Mouse (Mus musculus) kidney, adult 2 months (tissue): ENCODE results near the gene Coro2b. TPM values are rescaled to one million over a fixed set of nuclear protein-coding genes. Genes with fewer than 3 reads are reported as not detected.

Source experiments
- DNase-seq: peaks from one replicate; pipeline ENCODE4 v3.0.0; 2021
- H3K27ac ChIP-seq: fragments of 200-500 bp; 2 replicates; pipeline ENCODE4 v1.5.1; 2012; ENCODE audit warnings: low read depth, low read length, control low read depth, inconsistent platforms; ENCODE audit not compliant: insufficient read depth
- H3K27me3 ChIP-seq: fragments of 200-500 bp; replicated peaks from 2 replicates; pipeline ENCODE4 v1.6.1; 2012; ENCODE audit warnings: mild to moderate bottlenecking, moderate library complexity, low read length, inconsistent platforms; ENCODE audit not compliant: control insufficient read depth, insufficient read depth
- H3K36me3 ChIP-seq: fragments of 200-500 bp; 2 replicates; pipeline ENCODE4 v1.6.1; 2012; ENCODE audit warnings: mild to moderate bottlenecking, moderate library complexity, low read length, inconsistent platforms; ENCODE audit not compliant: control insufficient read depth, insufficient read depth
- H3K4me1 ChIP-seq: fragments of 200-500 bp; 2 replicates; pipeline ENCODE4 v1.6.1; 2011; ENCODE audit warnings: low read length; ENCODE audit not compliant: control insufficient read depth, insufficient read depth
- H3K4me3 ChIP-seq: fragments of 200-500 bp; 2 replicates; pipeline ENCODE4 v1.5.1; 2011; ENCODE audit warnings: mild to moderate bottlenecking, low read depth, low read length, control low read depth; ENCODE audit not compliant: insufficient read depth
- CTCF ChIP-seq: fragments of 200-500 bp; conservative IDR thresholded peaks from 2 replicates; pipeline ENCODE4 v1.5.1; 2011; ENCODE audit warnings: low read depth, mild to moderate bottlenecking, control low read depth, low read length, moderate library complexity, mixed read lengths; ENCODE audit not compliant: insufficient read depth, insufficient read length
- POLR2A ChIP-seq: fragments of 200-500 bp; IDR thresholded peaks from one replicate; pipeline ENCODE4 v1.6.1; 2011; ENCODE audit warnings: low read depth, low read length, control low read depth
- WGBS: fragments of 180-500 bp; shearing (Covaris S2); methylation state at CpG from one replicate; pipeline ENCODE4 v1.1.7; 2018; 5-methylcytosine and 5-hydroxymethylcytosine counted together
- polyA plus RNA-seq: library from polyadenylated mRNA; depleted of rRNA; stranded (reverse); fragments of >200 nt; gene quantifications from 2 replicates; pipeline ENCODE4 v1.2.3, GENCODE M21; 2012

The Coro2b gene
- polyA plus RNA-seq, 1 experiment, result 9.8 TPM

DNA sequence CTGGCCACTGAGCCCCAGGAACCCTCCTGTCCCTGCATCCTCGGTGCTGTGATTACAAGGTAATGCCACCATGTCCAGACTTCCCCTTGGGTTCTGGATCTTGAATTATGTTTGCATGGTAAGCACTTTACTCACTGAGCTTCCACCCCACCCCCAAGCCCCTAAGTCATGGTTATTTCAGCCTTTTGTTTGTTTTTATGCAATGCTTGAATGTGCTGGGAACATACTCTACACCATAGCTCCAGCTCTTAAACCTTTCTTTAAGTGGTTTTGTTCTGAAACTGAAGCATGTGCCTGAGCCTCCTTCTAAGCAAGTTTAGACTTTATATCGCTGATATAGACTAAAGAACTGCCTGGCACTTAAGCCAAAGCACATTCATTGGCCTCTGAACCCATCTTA is 34.5 kb downstream of the Coro2b start:
- 76% methylated on average over 2 of the region's 2 CpGs for WGBS

DNA sequence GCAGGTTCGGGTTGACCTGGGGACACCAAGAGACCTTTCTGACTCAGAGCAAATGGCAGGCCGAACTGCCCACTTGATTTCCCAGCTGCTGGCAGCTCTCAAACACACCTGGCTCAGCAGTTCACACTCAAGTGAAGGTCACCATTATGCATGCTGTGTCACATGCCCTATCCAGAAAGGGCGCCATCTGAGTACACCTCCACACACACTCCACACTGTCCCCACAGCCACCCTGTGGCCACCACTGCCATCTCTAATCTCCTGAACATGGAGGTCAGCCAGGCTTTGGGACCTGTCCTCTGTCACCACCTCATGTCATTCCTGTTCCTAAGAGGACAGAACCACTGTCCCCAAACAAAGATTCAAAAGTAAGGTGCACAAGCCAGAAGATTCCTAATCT is 35.3 kb downstream of the Coro2b start:
- H3K4me1 ChIP-seq, result no peaks in the 10 kb centered on the region
- no peak for DNase-seq
- no peaks in the 10 kb centered on the region for H3K36me3 ChIP-seq
- H3K27me3 ChIP-seq, result no peaks in the 10 kb centered on the region
- WGBS, result 88% methylated on average over 3 of the region's 3 CpGs
- no peak overlapping the region for H3K27ac ChIP-seq
- no peak overlapping the region for H3K4me3 ChIP-seq
- TF ChIP-seq POLR2A, result no peak
- TF ChIP-seq CTCF, result no peak

More for the DNA sequence above, 34.5 kb downstream of the Coro2b start:
- DNase-seq, result no peak
- H3K4me3 ChIP-seq, result no peak overlapping the region
- no peaks in the 10 kb centered on the region for H3K27me3 ChIP-seq
- H3K27ac ChIP-seq, result no peak overlapping the region
- no peak for TF ChIP-seq POLR2A
- H3K4me1 ChIP-seq, result no peaks in the 10 kb centered on the region
- H3K36me3 ChIP-seq, result no peaks in the 10 kb centered on the region

DNA sequence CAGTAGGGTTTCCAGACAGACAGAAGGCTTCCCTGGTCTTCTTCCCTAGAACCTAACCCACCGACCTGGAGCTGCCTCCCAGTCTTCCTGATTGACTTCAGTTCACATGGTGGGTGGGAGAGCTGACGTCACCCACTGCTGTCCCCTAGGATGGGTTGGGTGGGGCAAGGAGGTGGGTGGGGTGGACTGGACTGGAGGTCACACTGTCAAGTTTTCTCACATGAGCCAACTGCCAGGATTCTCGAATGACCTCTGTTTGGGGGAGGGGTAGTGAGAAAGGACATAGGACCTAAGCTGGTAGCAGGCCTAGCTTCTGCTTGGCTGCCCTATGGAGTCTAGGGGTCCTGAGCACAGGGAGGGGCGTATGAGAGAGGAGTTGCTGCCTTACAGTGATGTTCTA is 36.8 kb downstream of the Coro2b start:
- Histone ChIP-seq H3K36me3 (no peaks in the 10 kb centered on the region), H3K4me3 (no peak overlapping the region), H3K27ac (no peak overlapping the region), H3K27me3 (no peaks in the 10 kb centered on the region), H3K4me1 (no peaks in the 10 kb centered on the region)
- no peak for DNase-seq
- TF ChIP-seq POLR2A (no peak), CTCF (no peak)
- 78% methylated on average over 4 of the region's 4 CpGs for WGBS

DNA sequence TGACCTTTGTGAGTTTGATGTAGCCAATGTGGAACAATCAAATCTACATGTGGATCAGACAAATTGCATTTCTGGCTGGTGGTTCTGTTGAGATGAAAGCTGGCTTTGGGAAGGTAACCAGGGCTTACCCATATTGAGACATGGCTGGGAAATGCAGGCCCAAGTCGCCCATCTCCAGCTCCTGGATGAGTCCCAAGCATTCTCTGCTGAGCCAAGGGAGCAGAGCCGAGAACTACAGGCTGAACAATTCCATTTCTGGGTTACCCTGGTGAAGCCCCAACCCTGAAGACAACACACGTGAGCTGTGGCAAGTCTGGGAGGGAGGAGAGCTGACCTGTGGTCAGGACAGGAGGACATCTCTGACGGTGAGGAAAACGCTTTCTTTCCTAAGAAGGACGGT is 37.9 kb downstream of the Coro2b start:
- Histone ChIP-seq H3K4me1 (no peaks in the 10 kb centered on the region), H3K4me3 (no peak overlapping the region), H3K36me3 (no peaks in the 10 kb centered on the region), H3K27ac (no peak overlapping the region), H3K27me3 (no peaks in the 10 kb centered on the region)
- no peak for DNase-seq
- WGBS, result 85% methylated on average over 6 of the region's 6 CpGs
- TF ChIP-seq POLR2A (no peak), CTCF (no peak)

DNA sequence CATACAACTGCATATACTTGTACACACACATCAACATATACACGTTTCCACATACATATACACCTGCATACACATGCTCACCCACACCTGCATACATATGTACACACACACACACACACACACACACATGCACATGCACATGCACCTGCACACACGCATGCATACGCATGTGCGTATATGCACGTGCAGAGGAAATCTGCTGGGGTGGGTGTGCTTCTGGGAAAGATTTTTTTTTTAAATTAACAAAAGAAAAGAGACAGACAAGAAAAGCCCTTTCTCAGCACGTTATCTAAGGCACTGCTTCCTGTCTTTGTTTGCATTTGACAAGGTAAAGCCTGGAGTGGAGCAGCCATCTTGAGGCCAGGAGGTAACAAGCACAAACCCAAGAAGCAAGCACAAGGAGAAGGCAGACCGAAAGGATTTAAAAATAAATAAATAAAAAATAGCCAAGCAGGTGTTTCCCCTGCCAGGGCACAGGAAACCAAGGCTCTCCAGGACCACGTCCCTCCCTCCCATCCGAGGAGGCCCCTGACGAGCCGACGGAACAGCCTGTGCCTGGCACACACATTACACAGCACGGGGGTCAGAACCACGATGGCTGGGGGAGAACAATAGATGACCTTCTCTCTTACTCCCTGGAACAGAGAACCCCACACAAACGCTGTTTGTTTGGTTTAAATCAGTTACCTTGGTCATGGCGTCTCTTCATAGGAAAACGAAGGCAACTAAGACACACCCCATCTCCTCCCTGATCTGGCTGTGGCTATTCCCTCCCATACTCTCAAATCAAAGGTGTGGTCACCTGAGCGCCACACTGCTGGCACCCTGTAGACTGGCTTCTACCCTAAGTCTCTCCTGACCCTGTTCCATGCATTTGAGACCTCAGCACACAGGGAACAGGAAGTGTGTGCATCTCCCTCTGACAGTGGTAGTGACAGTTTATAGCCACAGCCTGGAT is 39.4 kb downstream of the Coro2b start:
- Histone ChIP-seq H3K4me1 (no peaks in the 10 kb centered on the region), H3K4me3 (no peak overlapping the region), H3K36me3 (no peaks in the 10 kb centered on the region), H3K27ac (no peak overlapping the region), H3K27me3 (no peaks in the 10 kb centered on the region)
- WGBS, result 57% methylated on average over 18 of the region's 18 CpGs
- DNase-seq, result no peak
- no peak for TF ChIP-seq POLR2A
- TF ChIP-seq CTCF, result no peak

DNA sequence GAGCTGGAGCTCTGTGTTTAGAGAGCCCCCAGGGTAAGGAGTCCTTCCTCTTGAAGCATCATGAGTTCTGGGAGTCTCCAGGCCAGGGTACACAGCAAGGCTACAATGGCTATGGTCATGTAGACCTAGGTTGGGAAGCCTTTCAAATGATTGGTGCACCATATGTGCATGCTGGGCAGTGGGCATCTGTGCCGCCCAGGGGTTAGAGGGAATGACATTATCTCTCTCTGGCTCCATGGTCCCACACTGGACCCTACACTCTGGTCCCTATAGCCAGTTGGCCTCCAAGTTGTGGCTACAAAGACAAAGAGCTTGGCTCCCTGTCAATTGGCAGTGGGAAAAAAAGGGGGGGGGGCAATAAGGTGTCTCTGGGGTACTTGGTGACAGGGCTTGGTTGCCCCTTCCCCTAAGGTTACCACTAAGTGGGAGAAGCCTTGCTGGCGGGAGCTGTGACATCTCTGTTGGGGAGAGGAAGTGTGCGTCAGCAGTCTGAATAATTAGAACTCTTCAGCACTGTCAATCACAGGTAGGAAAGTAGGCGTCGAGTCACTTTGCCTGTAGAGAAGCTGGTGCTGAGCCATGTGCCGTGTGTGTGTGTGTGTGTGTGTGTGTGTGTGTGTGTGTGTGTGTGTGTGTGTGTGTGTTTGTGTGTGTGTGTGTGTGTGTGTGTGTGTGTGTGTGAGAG is 44.4 kb downstream of the Coro2b start:
- no peaks in the 10 kb centered on the region; the same call in 1 of the 2 replicates for H3K4me1 ChIP-seq
- DNase-seq, result no peak
- TF ChIP-seq CTCF, result no peak
- TF ChIP-seq POLR2A, result no peak
- H3K36me3 ChIP-seq, result no peaks in the 10 kb centered on the region
- no peak overlapping the region for H3K4me3 ChIP-seq
- H3K27me3 ChIP-seq, result no peaks in the 10 kb centered on the region
- 74% methylated on average over 6 of the region's 6 CpGs for WGBS
- H3K27ac ChIP-seq, result no peak overlapping the region

DNA sequence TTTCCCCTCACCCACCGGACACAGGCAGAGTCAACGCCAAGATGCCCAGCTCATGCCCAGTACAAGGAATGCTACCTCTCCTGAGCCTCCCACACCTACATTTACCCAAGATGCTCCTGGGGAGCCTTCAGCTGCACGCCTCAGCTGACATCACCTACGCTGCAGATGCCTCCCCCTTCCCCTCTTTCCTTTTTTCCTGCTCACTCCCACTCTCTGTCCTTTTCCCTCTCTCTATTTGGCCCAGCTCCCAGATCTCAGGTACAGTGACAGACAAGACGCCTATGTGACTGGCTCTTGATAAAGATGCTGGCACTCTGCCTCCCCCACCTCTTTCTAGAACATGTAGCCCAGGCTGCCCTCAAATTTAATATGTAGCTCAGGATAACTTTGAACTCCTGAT is 45.2 kb downstream of the Coro2b start:
- no peaks in the 10 kb centered on the region; the same call in 1 of the 2 replicates for H3K4me1 ChIP-seq
- no peak for DNase-seq
- 75% methylated on average over 5 of the region's 5 CpGs for WGBS
- H3K36me3 ChIP-seq, result no peaks in the 10 kb centered on the region
- H3K27ac ChIP-seq, result no peak overlapping the region
- H3K27me3 ChIP-seq, result no peaks in the 10 kb centered on the region
- TF ChIP-seq CTCF (no peak), POLR2A (no peak)
- no peak overlapping the region for H3K4me3 ChIP-seq
